Mouse (Mus musculus): ENCODE data around the gene Gtdc1.

DNA sequence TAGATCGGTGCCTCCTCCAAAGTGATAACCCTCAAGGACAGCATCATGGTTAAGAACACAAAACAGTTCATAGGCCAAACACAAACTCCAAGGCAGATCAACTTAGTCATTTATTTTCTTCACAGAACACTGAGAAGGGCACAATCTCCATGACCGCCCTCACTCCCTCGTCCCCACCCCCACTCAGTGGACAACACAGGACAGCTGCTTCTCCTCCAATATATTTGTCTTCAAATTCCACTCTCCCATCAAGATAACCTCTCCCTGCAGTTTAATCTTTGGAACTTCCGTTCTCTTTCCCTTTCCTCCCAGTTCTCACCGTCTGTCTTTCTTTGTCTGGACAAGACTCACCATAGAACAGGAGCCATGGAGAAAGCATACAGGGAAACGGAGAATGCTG is 378.1 kb downstream of the Gtdc1 start:
- TF ChIP-seq EP300 (IDR thresholded peaks at IDR 0.05; ENCODE audit: low read depth), result no peak
- no peak for TF ChIP-seq CTCF (IDR thresholded peaks at IDR 0.05; ENCODE audit: low read depth)

All from heart, postnatal 0 days (tissue).